Mouse (Mus musculus) heart, embryonic 10.5 days (tissue): Measurements from ENCODE around the gene Lsm6. TPM values are rescaled to one million over a fixed set of nuclear protein-coding genes. Genes with fewer than 3 reads are reported as not detected.

Experiments
- DNase-seq: peaks from one replicate; pipeline ENCODE4 v3.0.0-alpha.2; 2017; ENCODE audit warnings: low spot score
- H3K27ac ChIP-seq: fragments of 300-500 bp; sonication (generic); 2 replicates; pipeline ENCODE4 v1.5.1; 2016; ENCODE audit warnings: mild to moderate bottlenecking
- H3K27me3 ChIP-seq: fragments of 300-500 bp; sonication (generic); 2 replicates; pipeline ENCODE4 v1.6.1; 2016; ENCODE audit warnings: mild to moderate bottlenecking; ENCODE audit not compliant: poor library complexity, insufficient read depth, severe bottlenecking
- H3K36me3 ChIP-seq: fragments of 300-500 bp; sonication (generic); 2 replicates; pipeline ENCODE4 v1.6.1; 2016; ENCODE audit warnings: mild to moderate bottlenecking, moderate library complexity
- H3K4me1 ChIP-seq: fragments of 300-500 bp; sonication (generic); 2 replicates; pipeline ENCODE4 v1.6.1; 2016; ENCODE audit warnings: mild to moderate bottlenecking
- H3K4me3 ChIP-seq: fragments of 300-500 bp; sonication (generic); 2 replicates; pipeline ENCODE4 v1.5.1; 2016; ENCODE audit warnings: mild to moderate bottlenecking, moderate library complexity
- H3K9me3 ChIP-seq: fragments of 300-500 bp; sonication (generic); 2 replicates; pipeline ENCODE4 v1.6.1; 2016; ENCODE audit warnings: mild to moderate bottlenecking, moderate library complexity
- WGBS: fragments of 180-500 bp; shearing (Covaris S2); methylation state at CpG from one replicate; pipeline ENCODE4 v1.1.7; 2016; 5-methylcytosine and 5-hydroxymethylcytosine counted together
- polyA plus RNA-seq: library from polyadenylated mRNA; unstranded; fragments of >200 nt; fragmentation: Nextera tagmentation; extraction: Ambion mirVana; gene quantifications from 2 replicates; pipeline ENCODE4 v1.2.1, GENCODE M21; 2016

Lsm6 gene
- polyA plus RNA-seq, 1 experiment from 2014 or later: 218 TPM

DNA sequence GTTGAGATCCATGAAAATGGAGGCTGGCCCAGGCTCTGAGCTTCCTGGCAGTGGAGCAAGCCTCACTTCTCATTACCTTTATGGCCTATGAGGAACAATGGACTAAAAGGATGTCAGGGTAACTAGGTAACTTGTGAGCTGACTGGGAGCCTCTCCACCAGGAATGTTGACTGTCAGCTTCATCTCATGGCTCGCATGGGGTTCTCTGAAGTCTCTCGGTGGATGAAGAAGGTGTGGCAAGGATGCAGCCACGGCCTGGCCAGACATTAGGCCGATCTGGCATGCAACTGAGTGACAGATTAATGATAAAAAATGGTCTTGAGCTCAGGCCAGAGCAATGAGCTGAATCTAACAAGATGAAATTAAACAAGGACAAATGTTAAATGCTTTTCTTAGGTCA, 27.7 kb downstream of the Lsm6 start:
- 82% methylated on average over 4 of the region's 4 CpGs for WGBS
- H3K36me3 ChIP-seq: peaks cover 2% of the 10 kb centered on the region; the same call in 1 of the 2 replicates
- H3K9me3 ChIP-seq: no peaks in the 10 kb centered on the region
- DNase-seq: no peak
- no peaks in the 10 kb centered on the region for H3K4me1 ChIP-seq
- H3K4me3 ChIP-seq: no peak overlapping the region
- no peak overlapping the region for H3K27ac ChIP-seq
- H3K27me3 ChIP-seq: no peaks in the 10 kb centered on the region

- DNase-seq: no peak
- H3K27ac ChIP-seq: no peak overlapping the region
- H3K27me3 ChIP-seq: no peaks in the 10 kb centered on the region
- no peaks in the 10 kb centered on the region for H3K9me3 ChIP-seq
- H3K4me1 ChIP-seq: peaks cover under 1% of the 10 kb centered on the region
- H3K36me3 ChIP-seq: no peaks in the 10 kb centered on the region
- 72% methylated on average over 9 of the region's 9 CpGs for WGBS
- no peak overlapping the region for H3K4me3 ChIP-seq
Measured at GRCm38 (mm10) chr8:78776816-78777215, 44.1 kb downstream of the Lsm6 start.

DNA sequence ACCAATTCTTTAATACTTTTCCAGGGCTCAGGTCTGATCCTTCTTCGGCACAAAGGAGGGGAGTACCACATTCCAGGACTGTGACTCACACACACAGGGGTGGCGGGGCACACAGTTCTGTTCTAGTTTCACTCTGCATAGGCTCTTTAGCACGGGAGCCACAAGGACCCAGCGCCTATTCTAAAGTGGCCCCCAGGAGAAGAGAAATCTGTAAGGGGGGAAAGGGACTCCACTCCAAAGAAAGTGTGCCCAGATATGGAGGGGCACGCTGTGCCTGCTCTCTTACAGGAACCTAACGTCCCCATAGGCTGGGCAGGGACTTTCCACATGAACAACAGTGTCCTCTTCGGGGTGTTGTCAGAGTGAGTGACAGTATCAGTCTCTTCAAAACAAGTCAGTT, 49.7 kb downstream of the Lsm6 start:
- H3K9me3 ChIP-seq: no peaks in the 10 kb centered on the region
- DNase-seq: no peak
- H3K4me3 ChIP-seq: peak overlapping the region; percentile 34
- H3K36me3 ChIP-seq: no peaks in the 10 kb centered on the region
- peak overlapping the region; percentile 69 for H3K27ac ChIP-seq
- 33% methylated on average over 7 of the region's 7 CpGs for WGBS
- peaks cover 11% of the 10 kb centered on the region; the same call in 1 of the 2 replicates for H3K4me1 ChIP-seq
- H3K27me3 ChIP-seq: no peaks in the 10 kb centered on the region

DNA sequence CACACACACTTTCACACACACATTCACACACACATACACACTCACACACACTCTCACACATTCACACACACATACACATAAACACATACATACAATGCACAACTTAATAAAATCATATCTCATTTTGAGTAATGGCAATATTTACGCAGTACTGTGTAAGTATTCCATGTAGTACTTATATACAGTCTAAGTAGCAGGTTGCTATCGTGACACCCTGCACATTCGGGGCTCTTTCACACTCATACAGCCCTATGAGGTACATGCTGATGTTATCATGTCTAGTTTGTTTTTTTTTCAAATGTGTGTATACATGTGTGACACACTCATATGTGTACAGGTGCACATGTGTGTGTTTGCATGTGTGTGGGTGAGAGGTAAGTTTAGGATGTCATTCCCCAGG, 50.4 kb downstream of the Lsm6 start:
- Histone ChIP-seq H3K4me3 (no peak overlapping the region), H3K36me3 (no peaks in the 10 kb centered on the region), H3K27ac (peak overlapping the region; percentile 69; the same call in 1 of the 2 replicates), H3K9me3 (no peaks in the 10 kb centered on the region), H3K4me1 (peaks cover 11% of the 10 kb centered on the region; the same call in 1 of the 2 replicates), H3K27me3 (no peaks in the 10 kb centered on the region)
- no peak for DNase-seq
- WGBS: 92% methylated on average over 3 of the region's 3 CpGs

- no peaks in the 10 kb centered on the region for H3K9me3 ChIP-seq
- no peak overlapping the region for H3K4me3 ChIP-seq
- H3K4me1 ChIP-seq: no peaks in the 10 kb centered on the region
- WGBS: 79% methylated on average over 1 of the region's 1 CpGs
- DNase-seq: no peak
- no peaks in the 10 kb centered on the region for H3K36me3 ChIP-seq
- no peak overlapping the region for H3K27ac ChIP-seq
- no peaks in the 10 kb centered on the region for H3K27me3 ChIP-seq
Measured at GRCm38 (mm10) chr8:78765556-78765955, 55.4 kb downstream of the Lsm6 start.

- Histone ChIP-seq H3K4me3 (no peak overlapping the region), H3K27me3 (no peaks in the 10 kb centered on the region), H3K9me3 (no peaks in the 10 kb centered on the region), H3K27ac (no peak overlapping the region), H3K4me1 (no peaks in the 10 kb centered on the region), H3K36me3 (no peaks in the 10 kb centered on the region)
- no peak for DNase-seq
Measured at GRCm38 (mm10) chr8:78764976-78765375, 56.0 kb downstream of the Lsm6 start.

- Histone ChIP-seq H3K27ac (no peak overlapping the region), H3K27me3 (no peaks in the 10 kb centered on the region), H3K9me3 (no peaks in the 10 kb centered on the region), H3K4me3 (no peak overlapping the region), H3K36me3 (no peaks in the 10 kb centered on the region), H3K4me1 (no peaks in the 10 kb centered on the region)
- no peak for DNase-seq
Measured at GRCm38 (mm10) chr8:78759139-78759538, 61.8 kb downstream of the Lsm6 start.

GRCm38 (mm10) chr8:78754986-78755385, 66.0 kb downstream of the Lsm6 start:
- H3K27ac ChIP-seq: no peak overlapping the region
- no peaks in the 10 kb centered on the region for H3K27me3 ChIP-seq
- peak; percentile 70 for DNase-seq
- no peaks in the 10 kb centered on the region for H3K4me1 ChIP-seq
- 54% methylated on average over 4 of the region's 4 CpGs for WGBS
- H3K36me3 ChIP-seq: no peaks in the 10 kb centered on the region
- H3K9me3 ChIP-seq: no peaks in the 10 kb centered on the region
- H3K4me3 ChIP-seq: no peak overlapping the region

Other genes starting within 250 kb of the Lsm6 start
- gene Zfp827, start 207.3 kb upstream of the Lsm6 start, polyA plus RNA-seq: 5.8 and 7.4 TPM in 2 replicates